In the genomic region with DNA sequence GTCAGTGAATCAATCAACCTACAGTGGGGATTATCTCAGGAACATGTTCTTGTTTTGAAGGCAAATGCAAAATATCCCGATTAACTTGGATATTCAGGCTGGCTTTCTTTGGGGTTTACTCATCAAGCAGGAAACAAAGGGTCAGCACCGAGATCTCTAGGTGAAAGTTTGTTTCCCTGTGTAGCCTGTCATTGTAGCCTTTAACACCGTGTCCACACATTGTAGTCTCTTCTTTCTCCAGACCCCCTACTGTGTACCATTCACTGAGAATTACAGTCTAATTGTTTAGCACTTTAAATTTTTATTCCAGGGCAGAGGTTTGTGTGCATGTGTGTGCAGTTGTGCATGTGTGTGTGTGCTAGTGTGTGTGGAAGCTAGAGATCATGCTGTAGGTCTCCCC, we compare ENCODE assay signal across 13 mouse cellular contexts.
"Had no signal": no experiment of that assay in that cellular context is flagged by ENCODE, and none has a peak within 500 bp of the region (broad histone marks: within the 10 kb centered on the region; RNA-seq: fewer than 3 reads in every experiment).

No protein-coding gene starts in this region.

- H3K4me3 ChIP-seq: kidney, embryonic 15.5 days; limb, embryonic 13.5 days; liver, embryonic 15.5 days had no signal

- ATAC-seq: lung, postnatal 0 days had no signal

- H3K9ac ChIP-seq: kidney, embryonic 15.5 days; limb, embryonic 13.5 days; liver, embryonic 15.5 days had no signal

- H3K36me3 ChIP-seq: kidney, embryonic 15.5 days; limb, embryonic 13.5 days; liver, embryonic 15.5 days had no signal

- H3K4me2 ChIP-seq: kidney, embryonic 15.5 days; limb, embryonic 13.5 days; liver, embryonic 15.5 days had no signal

- DNase-seq: kidney, adult 2 months; kidney, postnatal 14 days; left cerebral cortex, postnatal 4 days; lung, adult 2 months; lung, postnatal 36 days; right cerebral cortex, postnatal 4 days; spleen, adult 18-20 months; thymus, adult 2 months; thymus, postnatal 25 days had no signal

- H3K4me1 ChIP-seq: liver, embryonic 15.5 days had no signal

- H3K27me3 ChIP-seq: kidney, embryonic 15.5 days; liver, embryonic 15.5 days had no signal

- H3K9me3 ChIP-seq: kidney, embryonic 15.5 days; limb, embryonic 13.5 days; liver, embryonic 15.5 days had no signal

- H3K27ac ChIP-seq: kidney, embryonic 15.5 days; limb, embryonic 13.5 days; liver, embryonic 15.5 days had no signal
